Mouse (Mus musculus) forebrain, embryonic 10.5 days (tissue): ENCODE data around the gene Zscan12. TPM values are rescaled to one million over a fixed set of nuclear protein-coding genes. Genes with fewer than 3 reads are reported as not detected.

Experiments
- DNase-seq: peaks from one replicate; pipeline ENCODE4 v3.0.0-alpha.2; 2017; ENCODE audit warnings: low spot score; ENCODE audit errors: extremely low spot score
- H3K27ac ChIP-seq: fragments of 300-500 bp; sonication (generic); 2 replicates; pipeline ENCODE4 v1.5.1; 2016; ENCODE audit warnings: mild to moderate bottlenecking
- H3K27me3 ChIP-seq: fragments of 300-500 bp; sonication (generic); 2 replicates; pipeline ENCODE4 v1.6.1; 2016; ENCODE audit warnings: mild to moderate bottlenecking; ENCODE audit not compliant: poor library complexity, severe bottlenecking
- H3K36me3 ChIP-seq: fragments of 300-500 bp; sonication (generic); replicated peaks from 2 replicates; pipeline ENCODE4 v1.6.1; 2016; ENCODE audit warnings: mild to moderate bottlenecking, moderate library complexity
- H3K4me1 ChIP-seq: fragments of 300-500 bp; sonication (generic); 2 replicates; pipeline ENCODE4 v1.6.1; 2016
- H3K4me3 ChIP-seq: fragments of 300-500 bp; sonication (generic); 2 replicates; pipeline ENCODE4 v1.5.1; 2016; ENCODE audit warnings: mild to moderate bottlenecking, moderate library complexity
- H3K9me3 ChIP-seq: fragments of 300-500 bp; sonication (generic); 2 replicates; pipeline ENCODE4 v1.6.1; 2016; ENCODE audit warnings: mild to moderate bottlenecking, moderate library complexity
- WGBS: fragments of 180-500 bp; shearing (Covaris S2); methylation state at CpG from one replicate; pipeline ENCODE4 v1.1.7; 2016; 5-methylcytosine and 5-hydroxymethylcytosine counted together
- microRNA-seq: library from miRNA; unstranded; fragments of <30 nt; microRNA quantifications from one replicate; pipeline ENCODE4, GENCODE M21; 2017
- polyA plus RNA-seq: library from polyadenylated mRNA; unstranded; fragments of >200 nt; fragmentation: Nextera tagmentation; extraction: Ambion mirVana; gene quantifications from 2 replicates; pipeline ENCODE4 v1.2.1, GENCODE M21; 2016

Zscan12 gene
- polyA plus RNA-seq, 1 experiment from 2014 or later = 18.9 TPM

- Histone ChIP-seq H3K4me1 (peaks cover 14% of the 10 kb centered on the region), H3K4me3 (peak overlapping the region; percentile 60), H3K27me3 (peaks cover 10% of the 10 kb centered on the region; the same call in 1 of the 2 replicates), H3K27ac (peak overlapping the region; percentile 87), H3K36me3 (no peaks in the 10 kb centered on the region), H3K9me3 (no peaks in the 10 kb centered on the region)
- peak; percentile 77 for DNase-seq
- WGBS = 4% methylated on average over 27 of the region's 27 CpGs
These were observed 45.6 kb downstream of the Zscan12 start for GRCm38 (mm10) chr13:21407969-21408804.

GRCm38 (mm10) chr13:21408805-21409459, 46.3 kb downstream of the Zscan12 start:
- WGBS = 54% methylated on average over 11 of the region's 11 CpGs
- DNase-seq = no peak
- peaks cover 10% of the 10 kb centered on the region; the same call in 1 of the 2 replicates for H3K27me3 ChIP-seq
- H3K27ac ChIP-seq = peak overlapping the region; percentile 87
- no peaks in the 10 kb centered on the region for H3K36me3 ChIP-seq
- H3K4me1 ChIP-seq = peaks cover 14% of the 10 kb centered on the region
- peak overlapping the region; percentile 60 for H3K4me3 ChIP-seq
- no peaks in the 10 kb centered on the region for H3K9me3 ChIP-seq

- WGBS = 76% methylated on average over 15 of the region's 15 CpGs
- Histone ChIP-seq H3K4me1 (peaks cover 8% of the 10 kb centered on the region), H3K4me3 (no peak overlapping the region), H3K36me3 (no peaks in the 10 kb centered on the region), H3K9me3 (no peaks in the 10 kb centered on the region), H3K27me3 (0 out of 2 replicates have a peak, but pooled peaks cover 7% of the 10 kb centered on the region), H3K27ac (no peak overlapping the region)
- no peak for DNase-seq
These were observed 51.9 kb downstream of the Zscan12 start for GRCm38 (mm10) chr13:21414231-21415212.

GRCm38 (mm10) chr13:21415266-21415665, 52.6 kb downstream of the Zscan12 start:
- H3K4me3 ChIP-seq = no peak overlapping the region
- DNase-seq = no peak
- H3K27ac ChIP-seq = no peak overlapping the region
- peaks cover 8% of the 10 kb centered on the region for H3K4me1 ChIP-seq
- H3K36me3 ChIP-seq = no peaks in the 10 kb centered on the region
- no peaks in the 10 kb centered on the region for H3K9me3 ChIP-seq
- WGBS = 83% methylated on average over 4 of the region's 4 CpGs
- H3K27me3 ChIP-seq = 0 out of 2 replicates have a peak, but pooled peaks cover 2% of the 10 kb centered on the region

GRCm38 (mm10) chr13:21415750-21416149, 53.1 kb downstream of the Zscan12 start:
- Histone ChIP-seq H3K27me3 (no peaks in the 10 kb centered on the region), H3K4me1 (peaks cover 8% of the 10 kb centered on the region), H3K9me3 (no peaks in the 10 kb centered on the region), H3K36me3 (no peaks in the 10 kb centered on the region), H3K27ac (no peak overlapping the region), H3K4me3 (no peak overlapping the region)
- DNase-seq = no peak
- WGBS = 95% methylated on average over 2 of the region's 2 CpGs

GRCm38 (mm10) chr13:21417298-21418010, 54.8 kb downstream of the Zscan12 start:
- Histone ChIP-seq H3K36me3 (no peaks in the 10 kb centered on the region), H3K27me3 (no peaks in the 10 kb centered on the region), H3K4me3 (no peak overlapping the region), H3K4me1 (peaks cover 8% of the 10 kb centered on the region), H3K27ac (no peak overlapping the region), H3K9me3 (no peaks in the 10 kb centered on the region)
- no peak for DNase-seq
- WGBS = 83% methylated on average over 6 of the region's 6 CpGs

GRCm38 (mm10) chr13:21418865-21419264, 56.2 kb downstream of the Zscan12 start:
- DNase-seq = no peak
- WGBS = 70% methylated on average over 6 of the region's 6 CpGs
- Histone ChIP-seq H3K9me3 (no peaks in the 10 kb centered on the region), H3K36me3 (no peaks in the 10 kb centered on the region), H3K27me3 (no peaks in the 10 kb centered on the region), H3K27ac (no peak overlapping the region), H3K4me3 (no peak overlapping the region), H3K4me1 (peaks cover 8% of the 10 kb centered on the region)

Small RNAs within 50 kb of the gene (microRNA-seq; reads per million reads assigned to microRNA genes)
- not detected for gene Mir6942

Other genes starting within 250 kb of the Zscan12 start
- not detected in 2 replicates for gene Olfr263, start 233.2 kb upstream of the Zscan12 start, polyA plus RNA-seq
- not detected in 2 replicates for gene Olfr1368, start 217.0 kb upstream of the Zscan12 start, polyA plus RNA-seq
- gene Trim27, start 183.4 kb upstream of the Zscan12 start, polyA plus RNA-seq = 169 and 173 TPM in 2 replicates
- not detected in 2 replicates for gene Gpx5, start 70.1 kb upstream of the Zscan12 start, polyA plus RNA-seq
- 0.15 and 0.21 TPM in 2 replicates for gene Gpx6, start 50.7 kb upstream of the Zscan12 start, polyA plus RNA-seq
- gene Olfr1367, start 15.9 kb upstream of the Zscan12 start, polyA plus RNA-seq = not detected in 2 replicates
- 84.9 and 87.6 TPM in 2 replicates for gene Zkscan3, start 39.9 kb downstream of the Zscan12 start, polyA plus RNA-seq
- 5.9 and 6.0 TPM in 2 replicates for gene Pgbd1, start 78.2 kb downstream of the Zscan12 start, polyA plus RNA-seq
- 22.8 and 27.7 TPM in 2 replicates for gene Zscan26, start 90.9 kb downstream of the Zscan12 start, polyA plus RNA-seq
- gene Nkapl, start 105.7 kb downstream of the Zscan12 start, polyA plus RNA-seq = 2.5 and 3.2 TPM in 2 replicates
- gene Zkscan4, start 116.1 kb downstream of the Zscan12 start, polyA plus RNA-seq = 3.7 and 4.0 TPM in 2 replicates
- gene Gm10065, start 116.6 kb downstream of the Zscan12 start, polyA plus RNA-seq = 1.1 TPM in 1 of 2 replicates, not detected in the other
- 0.29 and 0.31 TPM in 2 replicates for gene AK157302, start 132.4 kb downstream of the Zscan12 start, polyA plus RNA-seq
- gene Gm11273, start 138.6 kb downstream of the Zscan12 start, polyA plus RNA-seq = 4.7 and 6.9 TPM in 2 replicates
- gene Zkscan8, start 168.3 kb downstream of the Zscan12 start, polyA plus RNA-seq = 7.0 and 9.1 TPM in 2 replicates
- 0.15 and 0.20 TPM in 2 replicates for gene Olfr1366, start 180.0 kb downstream of the Zscan12 start, polyA plus RNA-seq
- gene Olfr1535, start 197.1 kb downstream of the Zscan12 start, polyA plus RNA-seq = not detected in 2 replicates
- gene Olfr1364, start 218.9 kb downstream of the Zscan12 start, polyA plus RNA-seq = not detected in 2 replicates